Mouse (Mus musculus) stomach, postnatal 0 days (tissue): Measurements from ENCODE around the gene Cdk14.

Experiments used
- CTCF ChIP-seq: IDR thresholded peaks from 2 replicates; pipeline ENCODE4 v1.5.1; 2016; ENCODE audit warnings: antibody characterized with exemption, low read depth, mild to moderate bottlenecking, moderate library complexity
- EP300 ChIP-seq: optimal IDR thresholded peaks from 2 replicates; pipeline ENCODE3; 2016; ENCODE audit warnings: antibody characterized with exemption

DNA sequence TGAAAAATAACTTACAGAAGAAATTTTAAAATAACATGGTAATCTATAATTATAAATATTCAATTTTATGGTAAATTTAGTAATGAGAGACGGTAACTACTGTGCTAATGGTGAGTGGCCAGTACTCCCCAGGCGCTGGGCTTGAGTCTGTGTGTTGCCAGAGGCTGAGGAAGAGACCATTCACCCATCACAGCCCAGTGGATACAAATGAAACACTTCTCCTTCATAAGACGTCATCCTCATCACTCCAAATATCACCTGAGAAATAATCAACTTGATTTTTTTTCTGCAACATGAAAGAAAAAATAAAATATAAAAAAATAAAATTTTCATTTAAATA lies 153.4 kb downstream of the Cdk14 start:
- TF ChIP-seq CTCF (no peak), EP300 (no peak)
